Mouse (Mus musculus): ENCODE data around the gene Fhod1. TPM values are rescaled to one million over a fixed set of nuclear protein-coding genes. Genes with fewer than 3 reads are reported as not detected.

The Fhod1 gene
- total and polyA plus RNA-seq, 3 experiments = 0.81 to 8.1 (median 3.1) TPM

DNA sequence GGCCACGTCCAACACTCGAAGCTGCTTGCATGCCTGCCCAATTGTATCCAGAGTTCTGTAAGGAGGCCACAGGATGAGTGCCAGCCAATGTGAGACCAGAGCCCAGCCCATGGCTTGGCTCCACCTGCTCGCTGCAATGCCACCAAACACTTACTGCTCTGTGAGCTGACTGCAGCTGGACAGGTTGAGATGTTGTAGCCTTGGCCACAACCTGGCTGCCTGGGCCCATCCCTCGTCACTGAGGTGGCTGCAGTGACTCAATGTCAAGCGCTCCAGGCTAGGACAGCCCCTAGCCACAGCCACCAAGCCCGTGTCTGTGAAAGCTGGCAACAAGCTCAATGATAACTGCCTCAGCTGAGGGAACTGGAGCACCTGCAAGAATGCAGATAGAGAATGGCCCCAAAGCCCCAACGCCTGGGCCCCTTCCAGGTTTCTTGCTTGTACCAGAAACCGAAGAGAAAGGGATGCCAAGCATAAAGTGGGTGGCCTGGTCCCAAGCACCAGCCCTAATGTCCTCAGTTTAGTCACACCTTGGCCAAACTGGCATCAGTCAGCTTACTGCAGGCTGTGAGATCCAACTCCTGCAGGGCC lies 34.8 kb downstream of the Fhod1 start:
- no peak for DNase-seq (ENCODE audit: extremely low read depth)
- Histone ChIP-seq H3K4me1 (ENCODE audit: control insufficient read depth in 1 of 2, insufficient read depth in 2 of 2) (no peaks in the 10 kb centered on the region), H3K79me2 (replicated peaks; ENCODE audit: control insufficient read depth, extremely low read depth, insufficient read depth, poor library complexity, severe bottlenecking) (no peaks in the 10 kb centered on the region), H3K36me3 (replicated peaks in 1 of 2; ENCODE audit: control insufficient read depth in 1 of 2, insufficient read depth in 1 of 2, low read length in 1 of 2) (peaks cover 79 to 99% of the 10 kb centered on the region in 2 experiments), H3K9ac (ENCODE audit: insufficient read depth, low read depth) (no peak overlapping the region), H3K9me3 (replicated peaks; ENCODE audit: low read length) (peaks cover 2% of the 10 kb centered on the region), H3K27me3 (replicated peaks) (no peaks in the 10 kb centered on the region), H3K27ac (ENCODE audit: insufficient read depth, low read depth) (no peak overlapping the region), H3K4me2 (ENCODE audit: insufficient read depth, low read depth, poor library complexity, severe bottlenecking) (no peak overlapping the region), H3K4me3 (replicated peaks in 1 of 3; ENCODE audit: low read depth in 2 of 3, low read length in 2 of 3, poor library complexity in 1 of 3) (no peak overlapping the region)
- TF ChIP-seq SMC3 (IDR thresholded peaks at IDR 0.05; ENCODE audit: low read depth, low read length) (no peak), CTCF (conservative IDR thresholded peaks at IDR 0.05 in 1 of 2, IDR thresholded peaks at IDR 0.05 in 1 of 2; ENCODE audit: low read depth in 2 of 2, low read length in 2 of 2) (no peak), BHLHE40 (IDR thresholded peaks at IDR 0.05; ENCODE audit: low read depth, low read length) (no peak), JUN (IDR thresholded peaks at IDR 0.05; ENCODE audit: insufficient read depth, low read depth, low read length) (no peak), ETS1 (conservative IDR thresholded peaks at IDR 0.05; ENCODE audit: low read depth, low read length) (no peak), PAX5 (IDR thresholded peaks at IDR 0.05; ENCODE audit: low read length) (no peak), USF1 (IDR thresholded peaks at IDR 0.05; ENCODE audit: low read depth, low read length) (no peak), ELF1 (IDR thresholded peaks at IDR 0.05; ENCODE audit: low read depth, low read length) (no peak), ZMIZ1 (IDR thresholded peaks at IDR 0.05; ENCODE audit: low read depth, low read length) (no peak), JUND (conservative IDR thresholded peaks at IDR 0.05; ENCODE audit: low read depth, low read length) (no peak), MAX (IDR thresholded peaks at IDR 0.05; ENCODE audit: low read length) (no peak), MAFK (IDR thresholded peaks at IDR 0.05; ENCODE audit: insufficient replicate concordance, low read length) (no peak), EP300 (IDR thresholded peaks at IDR 0.05; ENCODE audit: low read length) (no peak), RCOR1 (conservative IDR thresholded peaks at IDR 0.05; ENCODE audit: low read depth, low read length) (no peak), E2F4 (IDR thresholded peaks at IDR 0.05; ENCODE audit: insufficient replicate concordance, low read depth, low read length) (no peak), NRF1 (IDR thresholded peaks at IDR 0.05; ENCODE audit: low read depth, low read length) (no peak), ZC3H11A (IDR thresholded peaks at IDR 0.05; ENCODE audit: low read depth, low read length) (no peak)
- dilution Hi-C loops (cut with MboI; ENCODE audit: extremely low pct_ligation_motif_present, extremely low pct_unique_long_range_greater_than_20kb, low sequenced_read_pairs) (no loop called here), in situ Hi-C loops (cut with MboI; ENCODE audit: low pct_ligation_motif_present, low pct_unique_long_range_greater_than_20kb, low sequenced_read_pairs) (no loop called here)

GRCm38 (mm10) chr8:105311718-105312117 lies 36.0 kb downstream of the Fhod1 start:
- TF ChIP-seq MAZ (IDR thresholded peaks at IDR 0.05; ENCODE audit: low read depth, low read length) (no peak), ZKSCAN1 (IDR thresholded peaks at IDR 0.05; ENCODE audit: borderline replicate concordance, low read depth, low read length) (no peak), RAD21 (IDR thresholded peaks at IDR 0.05; ENCODE audit: low read depth, low read length) (no peak), TBP (conservative IDR thresholded peaks at IDR 0.05; ENCODE audit: low read depth, low read length) (no peak), USF2 (conservative IDR thresholded peaks at IDR 0.05; ENCODE audit: low read depth, low read length) (no peak), MAX (IDR thresholded peaks at IDR 0.05; ENCODE audit: low read length) (no peak), RCOR1 (conservative IDR thresholded peaks at IDR 0.05; ENCODE audit: low read depth, low read length) (no peak), CHD2 (IDR thresholded peaks at IDR 0.05; ENCODE audit: low read length) (no peak), MAFK (IDR thresholded peaks at IDR 0.05; ENCODE audit: insufficient replicate concordance, low read length) (no peak), USF1 (IDR thresholded peaks at IDR 0.05; ENCODE audit: low read depth, low read length) (no peak), POLR2A (IDR thresholded peaks at IDR 0.05; ENCODE audit: low read depth, low read length) (no peak), CTCF (conservative IDR thresholded peaks at IDR 0.05 in 1 of 2, IDR thresholded peaks at IDR 0.05 in 1 of 2; ENCODE audit: low read depth in 2 of 2, low read length in 2 of 2) (no peak; a peak in 1 of 4 replicates), UBTF (IDR thresholded peaks at IDR 0.05; ENCODE audit: low read depth, low read length) (no peak), MXI1 (IDR thresholded peaks at IDR 0.05; ENCODE audit: low read depth, low read length) (no peak)
- dilution Hi-C loops (cut with MboI; ENCODE audit: extremely low pct_ligation_motif_present, extremely low pct_unique_long_range_greater_than_20kb, low sequenced_read_pairs) (no loop called here), in situ Hi-C loops (cut with MboI; ENCODE audit: low pct_ligation_motif_present, low pct_unique_long_range_greater_than_20kb, low sequenced_read_pairs) (no loop called here)
- Histone ChIP-seq H3K27me3 (replicated peaks) (no peaks in the 10 kb centered on the region), H3K27ac (ENCODE audit: insufficient read depth, low read depth) (no peak overlapping the region), H3K9ac (ENCODE audit: insufficient read depth, low read depth) (no peak overlapping the region), H3K9me3 (replicated peaks; ENCODE audit: low read length) (peaks cover 2% of the 10 kb centered on the region), H3K79me2 (replicated peaks; ENCODE audit: control insufficient read depth, extremely low read depth, insufficient read depth, poor library complexity, severe bottlenecking) (no peaks in the 10 kb centered on the region), H3K4me1 (ENCODE audit: control insufficient read depth in 1 of 2, insufficient read depth in 2 of 2) (peaks cover 0 to 2% of the 10 kb centered on the region in 2 experiments; a peak in 2 of 4 replicates), H3K36me3 (replicated peaks in 1 of 2; ENCODE audit: control insufficient read depth in 1 of 2, insufficient read depth in 1 of 2, low read length in 1 of 2) (peaks cover 89 to 99% of the 10 kb centered on the region in 2 experiments), H3K4me3 (replicated peaks in 1 of 3; ENCODE audit: low read depth in 2 of 3, low read length in 2 of 3, poor library complexity in 1 of 3) (no peak overlapping the region), H3K4me2 (ENCODE audit: insufficient read depth, low read depth, poor library complexity, severe bottlenecking) (no peak overlapping the region)
- no peak for DNase-seq (ENCODE audit: extremely low read depth)

Data from CH12.LX (cell line).